Mouse (Mus musculus): ENCODE measurements around the gene Gmeb1. TPM values are rescaled to one million over a fixed set of nuclear protein-coding genes. Genes with fewer than 3 reads are reported as not detected.

Gene Gmeb1
- total and polyA plus RNA-seq, 3 experiments: 9.9 to 29.6 TPM; not detected in 1

GRCm38 (mm10) chr4:132309140-132309848 lies 47.9 kb upstream of the Gmeb1 start (continued):
- TF ChIP-seq MXI1 (IDR thresholded peaks at IDR 0.05; ENCODE audit: low read depth, low read length): peak; percentile 84
- TF ChIP-seq NELFE (IDR thresholded peaks at IDR 0.05; ENCODE audit: low read depth, low read length): peak; percentile 58
- TF ChIP-seq TCF12 (IDR thresholded peaks at IDR 0.05; ENCODE audit: low read depth, low read length): peak; percentile 89
- peak in 1 of 2 experiments; percentile 31; a peak in 2 of 4 replicates for TF ChIP-seq POLR2A (IDR thresholded peaks at IDR 0.05; ENCODE audit: control insufficient read depth in 1 of 2, insufficient read depth in 1 of 2, low read depth in 1 of 2, low read length in 2 of 2, poor library complexity in 1 of 2)
- no peak for TF ChIP-seq NRF1 (IDR thresholded peaks at IDR 0.05; ENCODE audit: insufficient read depth, low read depth, low read length, poor library complexity, severe bottlenecking)
- TF ChIP-seq KAT2A (conservative IDR thresholded peaks at IDR 0.05; ENCODE audit: low read depth, low read length): peak; percentile 31
- peak; percentile 98 for TF ChIP-seq CHD1 (IDR thresholded peaks at IDR 0.05; ENCODE audit: low read depth, low read length)
- TF ChIP-seq POLR2AphosphoS2 (IDR thresholded peaks at IDR 0.05; ENCODE audit: low read length): peak; percentile 73
- TF ChIP-seq SIN3A (IDR thresholded peaks at IDR 0.05; ENCODE audit: low read length): peak; percentile 70
- peak; percentile 51; the same call in 1 of the 2 replicates for TF ChIP-seq HCFC1 (IDR thresholded peaks at IDR 0.05; ENCODE audit: low read depth, low read length)
- peak; percentile 77 for TF ChIP-seq RCOR1 (IDR thresholded peaks at IDR 0.05; ENCODE audit: low read depth, low read length)

DNA sequence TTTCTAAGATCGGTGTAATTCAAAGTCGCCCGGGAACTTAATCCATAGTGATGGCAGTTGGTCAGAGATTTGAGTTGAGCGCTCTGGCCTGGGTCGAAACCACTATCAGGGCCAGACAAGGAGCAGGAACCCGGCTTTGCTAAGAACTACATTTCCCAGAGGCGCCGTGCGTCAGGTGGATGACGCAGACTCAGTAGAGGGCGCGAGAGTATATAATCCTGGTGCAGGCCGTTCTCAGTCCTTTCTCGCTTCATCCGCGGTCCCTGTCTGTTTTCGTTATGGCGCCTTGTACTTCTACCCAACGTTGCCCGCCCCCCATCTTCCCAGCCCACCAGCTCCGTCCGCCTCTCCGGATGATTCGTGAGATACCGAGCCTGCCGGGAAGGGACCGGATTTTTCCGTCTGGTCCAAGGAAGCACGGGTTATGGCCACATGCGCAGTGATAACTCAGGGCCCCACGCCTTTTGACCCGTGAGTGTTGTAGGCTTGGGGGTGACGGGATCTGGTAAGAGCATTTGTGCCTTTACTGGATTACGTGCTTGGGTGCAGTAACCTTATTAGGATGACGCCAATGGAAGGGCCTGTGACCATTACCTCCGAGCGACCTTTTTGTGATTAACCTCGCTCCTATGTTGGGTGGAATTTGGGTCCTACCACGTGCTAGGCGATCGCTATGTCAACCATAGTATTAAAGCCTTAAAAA lies 47.2 kb upstream of the Gmeb1 start:
- H3K4me3 ChIP-seq (ENCODE audit: control insufficient read depth in 1 of 2, insufficient read depth in 1 of 2, low read depth in 2 of 2, low read length in 2 of 2): peak overlapping the region; percentile 52 to 89
- DNase-seq (ENCODE audit: low read depth, low spot score): peak; percentile 96
- no peaks in the 10 kb centered on the region for H3K9me3 ChIP-seq (replicated peaks; ENCODE audit: insufficient read depth, low read length)
- TF ChIP-seq CHD2 (IDR thresholded peaks at IDR 0.05; ENCODE audit: low read length): no peak
- peak; percentile 84 for TF ChIP-seq TCF12 (IDR thresholded peaks at IDR 0.05; ENCODE audit: low read depth, low read length)
- TF ChIP-seq ELF1 (IDR thresholded peaks at IDR 0.05; ENCODE audit: low read depth, low read length): peak; percentile 70
- TF ChIP-seq TAL1 (IDR thresholded peaks at IDR 0.05; ENCODE audit: low read length): 0 out of 2 replicates have a peak, but pooled peaks have one; percentile 10
- TF ChIP-seq MYB (IDR thresholded peaks at IDR 0.05; ENCODE audit: low read depth, low read length): no peak
- peak; percentile 87 for TF ChIP-seq SIN3A (IDR thresholded peaks at IDR 0.05; ENCODE audit: low read length)
- no peak for TF ChIP-seq CTCF (IDR thresholded peaks at IDR 0.05 in 2 of 3, conservative IDR thresholded peaks at IDR 0.05 in 1 of 3; ENCODE audit: control insufficient read depth in 1 of 3, insufficient read depth in 1 of 3, low read depth in 2 of 3, low read length in 3 of 3, poor library complexity in 1 of 3, severe bottlenecking in 1 of 3)
- TF ChIP-seq MAFK (IDR thresholded peaks at IDR 0.05; ENCODE audit: borderline replicate concordance, low read depth, low read length): no peak
- TF ChIP-seq ZMIZ1 (IDR thresholded peaks at IDR 0.05; ENCODE audit: low read depth, low read length): peak; percentile 98
- 0 out of 2 replicates have a peak, but pooled peaks have one; percentile 11 for TF ChIP-seq GATA1 (IDR thresholded peaks at IDR 0.05; ENCODE audit: low read depth, low read length)
- TF ChIP-seq KAT2A (conservative IDR thresholded peaks at IDR 0.05; ENCODE audit: low read depth, low read length): peak; percentile 94
- TF ChIP-seq USF1 (IDR thresholded peaks at IDR 0.05; ENCODE audit: low read depth, low read length): peak; percentile 73
- TF ChIP-seq MEF2A (IDR thresholded peaks at IDR 0.05; ENCODE audit: extremely low read depth, insufficient replicate concordance, low read depth, low read length, poor library complexity, severe bottlenecking): no peak
- TF ChIP-seq NELFE (IDR thresholded peaks at IDR 0.05; ENCODE audit: low read depth, low read length): peak; percentile 100
- TF ChIP-seq HCFC1 (IDR thresholded peaks at IDR 0.05; ENCODE audit: low read depth, low read length): peak; percentile 98
- peak; percentile 98 for TF ChIP-seq POLR2AphosphoS2 (IDR thresholded peaks at IDR 0.05; ENCODE audit: low read length)
- peak; percentile 98; the same call in 1 of the 2 replicates for TF ChIP-seq POLR2AphosphoS5 (IDR thresholded peaks at IDR 0.05; ENCODE audit: borderline replicate concordance, low read depth, low read length)
- TF ChIP-seq MXI1 (IDR thresholded peaks at IDR 0.05; ENCODE audit: low read depth, low read length): peak; percentile 77
- TF ChIP-seq NRF1 (IDR thresholded peaks at IDR 0.05; ENCODE audit: insufficient read depth, low read depth, low read length, poor library complexity, severe bottlenecking): peak; percentile 77
- peak; percentile 99 for TF ChIP-seq TBP (IDR thresholded peaks at IDR 0.05; ENCODE audit: low read depth, low read length)
- peak; percentile 98 to 99 for TF ChIP-seq POLR2A (IDR thresholded peaks at IDR 0.05; ENCODE audit: control insufficient read depth in 1 of 2, insufficient read depth in 1 of 2, low read depth in 1 of 2, low read length in 2 of 2, poor library complexity in 1 of 2)
- peak; percentile 74 for TF ChIP-seq ZNF384 (IDR thresholded peaks at IDR 0.05; ENCODE audit: low read depth, low read length)
- TF ChIP-seq MAX (IDR thresholded peaks at IDR 0.05; ENCODE audit: low read length): peak; percentile 67
- H3K9ac ChIP-seq (ENCODE audit: control insufficient read depth, low read depth, low read length, poor library complexity, severe bottlenecking): peak overlapping the region; percentile 98
- H3K4me1 ChIP-seq (ENCODE audit: control insufficient read depth in 1 of 2, insufficient read depth in 2 of 2, low read length in 2 of 2): peaks cover 0 to 20% of the 10 kb centered on the region in 2 experiments; a peak in 2 of 4 replicates
- H3K79me2 ChIP-seq (ENCODE audit: control insufficient read depth, insufficient read depth, low read length, poor library complexity): peaks cover 18% of the 10 kb centered on the region
- H3K36me3 ChIP-seq (ENCODE audit: control insufficient read depth in 1 of 2, insufficient read depth in 2 of 2, low read length in 2 of 2): peaks cover 12 to 22% of the 10 kb centered on the region in 2 experiments
- no peaks in the 10 kb centered on the region for H3K27me3 ChIP-seq (ENCODE audit: control insufficient read depth in 1 of 2, insufficient read depth in 2 of 2, low read length in 2 of 2)
- H3K27ac ChIP-seq (ENCODE audit: control insufficient read depth, low read depth, low read length): peak overlapping the region; percentile 98

Data from MEL (cell line).